Mouse (Mus musculus): Measurements from ENCODE around the gene Slc41a1.
A peak's percentile ranks its signal among the peaks of the same experiment; 100 is the strongest.
"Not testable (repeated sequence)": the region's sequence is repeated elsewhere in the genome, so short reads cannot be mapped to it uniquely, and the experiment has no call there.

Gene Slc41a1

GRCm38 (mm10) chr1:131827207-131827786, at the start of gene Slc41a1:
TSS of gene Slc41a1 (plus strand) at chr1:131827493.
- DNase-seq (ENCODE audit: low read depth in 1 of 2, low spot score in 2 of 2): peak; percentile 4 to 13

- no peak for DNase-seq (ENCODE audit: low read depth in 1 of 2, low spot score in 2 of 2)
Observed at GRCm38 (mm10) chr1:131794591-131794990, 32.7 kb upstream of the Slc41a1 start.

GRCm38 (mm10) chr1:131795171-131795570, 32.1 kb upstream of the Slc41a1 start:
- DNase-seq (ENCODE audit: low read depth in 1 of 2, low spot score in 2 of 2): no peak

- no peak for DNase-seq (ENCODE audit: low read depth in 1 of 2, low spot score in 2 of 2)
Observed at GRCm38 (mm10) chr1:131797202-131797909, 29.9 kb upstream of the Slc41a1 start, which contains the start of gene Pm20d1. TSS of gene Pm20d1 (plus strand) at chr1:131797381.

- no peak for DNase-seq (ENCODE audit: low read depth in 1 of 2, low spot score in 2 of 2)
Observed at GRCm38 (mm10) chr1:131800001-131800400, 27.3 kb upstream of the Slc41a1 start.

- no peak for DNase-seq (ENCODE audit: low read depth in 1 of 2, low spot score in 2 of 2)
Observed at GRCm38 (mm10) chr1:131801071-131801470, 26.2 kb upstream of the Slc41a1 start.

GRCm38 (mm10) chr1:131802652-131803051, 24.6 kb upstream of the Slc41a1 start:
- no peak for DNase-seq (ENCODE audit: low read depth in 1 of 2, low spot score in 2 of 2)

- no peak for DNase-seq (ENCODE audit: low read depth in 1 of 2, low spot score in 2 of 2)
Observed at GRCm38 (mm10) chr1:131804166-131804565, 23.1 kb upstream of the Slc41a1 start.

- no peak for DNase-seq (ENCODE audit: low read depth in 1 of 2, low spot score in 2 of 2)
Observed at GRCm38 (mm10) chr1:131808986-131809385, 18.3 kb upstream of the Slc41a1 start.

- no peak for DNase-seq (ENCODE audit: low read depth in 1 of 2, low spot score in 2 of 2)
Observed at GRCm38 (mm10) chr1:131809651-131810050, 17.6 kb upstream of the Slc41a1 start.

- no peak for DNase-seq (ENCODE audit: low read depth in 1 of 2, low spot score in 2 of 2)
Observed at GRCm38 (mm10) chr1:131811393-131811792, 15.9 kb upstream of the Slc41a1 start.

GRCm38 (mm10) chr1:131812006-131812405, 15.3 kb upstream of the Slc41a1 start:
- DNase-seq (ENCODE audit: low read depth in 1 of 2, low spot score in 2 of 2): no peak

GRCm38 (mm10) chr1:131812631-131813295, 14.5 kb upstream of the Slc41a1 start:
- no peak for DNase-seq (ENCODE audit: low read depth in 1 of 2, low spot score in 2 of 2)

GRCm38 (mm10) chr1:131813731-131814130, 13.6 kb upstream of the Slc41a1 start:
- no peak for DNase-seq (ENCODE audit: low read depth in 1 of 2, low spot score in 2 of 2)

GRCm38 (mm10) chr1:131814191-131814590, 13.1 kb upstream of the Slc41a1 start:
- DNase-seq (ENCODE audit: low read depth in 1 of 2, low spot score in 2 of 2): no peak

GRCm38 (mm10) chr1:131816886-131817285, 10.4 kb upstream of the Slc41a1 start:
- DNase-seq (ENCODE audit: low read depth in 1 of 2, low spot score in 2 of 2): no peak

GRCm38 (mm10) chr1:131820353-131820752, 6.9 kb upstream of the Slc41a1 start:
- DNase-seq (ENCODE audit: low read depth in 1 of 2, low spot score in 2 of 2): not testable (repeated sequence)

GRCm38 (mm10) chr1:131820887-131821328, 6.4 kb upstream of the Slc41a1 start:
- no peak for DNase-seq (ENCODE audit: low read depth in 1 of 2, low spot score in 2 of 2)

GRCm38 (mm10) chr1:131822292-131822691, 5.0 kb upstream of the Slc41a1 start:
- DNase-seq (ENCODE audit: low read depth in 1 of 2, low spot score in 2 of 2): no peak

GRCm38 (mm10) chr1:131822856-131823492, 4.3 kb upstream of the Slc41a1 start:
- DNase-seq (ENCODE audit: low read depth in 1 of 2, low spot score in 2 of 2): no peak

GRCm38 (mm10) chr1:131823563-131823962, 3.7 kb upstream of the Slc41a1 start:
- no peak for DNase-seq (ENCODE audit: low read depth in 1 of 2, low spot score in 2 of 2)
